Mouse (Mus musculus): ENCODE measurements around the gene Rbms1.

Rbms1 gene

DNA sequence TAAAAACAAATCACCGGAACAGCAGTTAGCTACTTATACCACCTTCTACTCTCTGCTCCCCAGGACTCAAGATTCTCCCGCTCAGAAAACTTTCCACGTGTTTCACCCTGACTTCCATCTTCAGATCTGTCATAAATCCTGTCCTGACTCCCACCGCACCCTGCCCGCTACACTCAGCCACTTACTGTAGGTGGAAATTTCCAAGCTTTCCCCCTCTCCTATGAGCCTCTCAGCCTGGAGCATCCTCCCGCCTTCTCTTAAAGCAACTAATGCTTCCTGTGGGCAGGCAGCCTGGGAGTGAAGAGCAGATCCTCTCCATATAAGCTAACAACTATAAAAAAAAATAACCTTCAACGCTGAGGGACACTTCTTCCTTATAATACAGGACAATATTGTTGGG lies 44.6 kb downstream of the Rbms1 start:
- DNase-seq (ENCODE audit: low spot score): no peak

DNA sequence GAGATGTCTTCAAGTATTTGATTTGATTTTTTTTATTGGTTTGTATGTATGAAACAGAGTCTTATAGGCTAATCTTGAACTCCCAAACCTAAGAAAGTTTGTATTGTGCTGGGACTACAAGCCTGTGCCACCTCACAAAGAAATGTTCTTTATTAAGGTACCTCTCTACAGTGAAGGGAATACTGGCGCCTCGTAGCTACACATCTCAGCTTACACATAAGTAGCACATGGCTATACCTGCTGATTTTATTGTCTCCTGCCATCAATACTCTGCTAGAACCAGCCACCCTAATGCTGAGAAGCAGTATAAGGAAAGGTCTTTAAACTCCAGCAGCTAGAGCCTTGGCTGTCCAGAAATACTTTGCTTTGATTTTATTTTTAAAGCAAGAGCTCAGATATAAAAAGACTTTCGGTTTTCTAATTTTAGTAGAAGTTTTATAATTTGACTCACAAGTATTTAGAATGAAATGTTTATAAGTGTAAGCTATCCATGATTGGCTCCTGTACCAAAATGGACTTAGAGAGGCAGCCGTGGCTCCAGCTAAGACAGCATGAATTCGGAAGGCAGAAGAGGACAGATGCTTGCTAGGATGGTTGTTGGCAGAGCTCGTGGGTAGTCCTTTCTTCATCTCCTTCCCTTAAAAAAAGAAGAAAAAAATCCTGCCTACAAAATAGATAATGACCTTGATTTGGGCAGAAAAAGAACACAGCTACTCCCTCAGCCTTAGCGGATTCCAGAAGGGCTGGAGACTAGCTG lies 48.3 kb downstream of the Rbms1 start:
- no peak for DNase-seq (ENCODE audit: low spot score)

DNA sequence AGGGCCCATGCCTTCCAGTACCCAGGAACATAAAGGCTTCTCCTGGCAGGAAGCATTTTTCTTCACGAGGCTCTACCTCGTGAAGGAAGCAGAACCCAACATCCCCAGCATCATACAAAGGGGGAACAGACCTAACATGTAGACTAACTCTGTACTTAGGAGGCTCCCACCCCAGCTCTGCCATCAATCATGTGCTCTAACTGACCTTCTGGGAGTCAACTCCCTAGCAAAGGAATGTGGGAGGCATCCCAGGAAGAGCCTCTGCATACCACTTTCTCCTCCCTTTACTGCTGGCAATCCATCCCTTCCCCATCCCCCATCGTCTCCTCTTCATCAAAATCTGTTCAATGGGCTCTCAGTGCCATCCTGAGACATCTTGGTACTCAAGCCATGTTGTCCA lies 49.7 kb downstream of the Rbms1 start:
- no peak for DNase-seq (ENCODE audit: low spot score)

DNA sequence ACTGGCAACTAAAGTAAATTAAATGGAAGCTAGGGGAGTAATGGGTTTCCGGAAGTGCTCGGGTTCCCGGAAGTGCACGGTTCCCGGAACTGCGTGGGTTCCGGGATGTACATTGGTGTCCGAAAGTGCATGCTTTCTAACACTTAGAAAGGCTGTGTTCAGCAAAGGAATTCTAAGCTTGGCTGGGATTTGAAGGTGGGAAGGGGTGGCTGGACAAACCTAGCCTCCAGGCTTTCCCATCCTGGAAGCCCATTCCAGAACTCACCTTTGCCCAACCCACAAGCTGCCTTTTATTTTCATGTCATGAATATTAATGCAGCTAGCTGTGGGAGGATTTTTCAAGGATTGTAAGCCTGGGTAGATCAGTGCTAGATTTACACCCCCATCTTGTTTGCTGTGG lies 51.3 kb downstream of the Rbms1 start:
- no peak for DNase-seq (ENCODE audit: low spot score)

DNA sequence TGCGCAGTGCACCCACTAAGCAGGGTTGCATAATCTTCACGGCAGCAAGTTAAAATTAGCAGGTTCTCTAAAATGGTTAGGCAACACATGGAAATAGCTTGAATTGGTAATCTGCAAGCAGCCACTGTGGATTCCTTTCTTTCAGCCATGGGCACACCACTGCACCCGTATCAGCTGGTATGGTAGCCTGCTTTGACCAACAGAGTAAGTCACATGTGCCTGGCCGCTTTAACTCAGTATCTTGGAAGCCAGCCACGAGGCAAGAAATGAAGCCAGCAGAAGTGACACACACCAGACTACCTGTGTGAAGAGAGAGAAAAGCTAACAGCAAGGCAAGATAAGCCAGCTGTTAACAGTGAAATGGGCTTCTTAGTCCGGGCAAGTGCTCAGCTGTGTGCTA lies 52.2 kb downstream of the Rbms1 start:
- DNase-seq (ENCODE audit: low spot score): peak; percentile 36

DNA sequence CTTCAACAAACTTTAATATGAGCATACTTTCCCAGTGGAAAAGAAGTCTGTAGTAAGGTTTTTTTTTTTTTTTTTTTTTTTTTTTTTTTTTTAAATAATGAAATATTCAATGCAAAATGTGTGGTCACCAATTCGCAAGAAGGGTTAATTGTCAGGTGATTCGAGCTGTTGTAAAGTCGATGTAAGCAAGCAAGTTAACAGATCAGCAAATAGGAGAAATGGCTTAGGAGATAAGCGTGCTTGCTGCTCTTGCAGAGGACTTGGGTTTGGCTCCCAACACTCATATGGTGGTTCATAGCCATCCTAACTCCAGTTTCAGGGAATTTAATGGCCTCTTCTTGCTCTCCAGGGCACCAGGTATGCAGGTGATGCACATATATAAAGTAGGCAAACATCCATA lies 54.4 kb downstream of the Rbms1 start:
- no peak for DNase-seq (ENCODE audit: low spot score)

DNA sequence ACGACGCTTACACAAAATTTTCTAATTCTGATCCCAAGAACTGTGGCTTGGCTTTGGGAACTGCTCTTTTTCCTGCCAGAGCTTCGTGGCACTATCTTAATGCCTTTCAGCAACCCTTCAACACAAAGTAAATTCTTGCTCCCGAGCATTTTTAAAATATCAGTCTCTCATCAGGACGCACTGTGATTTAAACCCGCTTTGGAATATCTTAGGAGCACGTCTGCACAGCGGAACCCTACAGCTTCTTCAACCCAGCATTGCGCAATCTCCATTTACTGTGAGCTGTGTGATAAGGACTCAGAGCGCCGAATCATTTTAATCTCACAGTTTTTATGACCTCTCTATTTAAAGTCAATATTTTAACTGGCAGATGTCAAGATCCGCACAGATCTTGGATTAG lies 54.9 kb downstream of the Rbms1 start:
- no peak for DNase-seq (ENCODE audit: low spot score)

DNA sequence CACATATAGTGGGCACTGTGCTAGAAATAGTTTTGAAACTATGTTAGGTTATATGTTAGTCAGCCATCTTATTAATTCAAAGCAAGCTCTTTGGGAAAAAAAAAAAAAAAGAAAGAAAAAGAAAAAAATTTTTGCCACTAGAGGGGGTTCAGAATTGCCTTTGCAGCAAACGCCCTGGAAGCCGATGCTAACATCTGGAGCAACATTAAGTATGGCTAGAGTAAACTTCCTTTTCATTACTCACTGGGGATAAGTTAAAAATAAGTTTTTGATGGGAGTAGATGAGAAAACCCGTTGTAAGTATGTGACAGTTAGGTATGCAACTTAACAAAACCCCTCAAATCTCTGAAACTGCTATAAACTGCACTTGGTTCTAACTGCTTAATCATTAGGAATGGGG lies 57.7 kb downstream of the Rbms1 start:
- no peak for DNase-seq (ENCODE audit: low spot score)

DNA sequence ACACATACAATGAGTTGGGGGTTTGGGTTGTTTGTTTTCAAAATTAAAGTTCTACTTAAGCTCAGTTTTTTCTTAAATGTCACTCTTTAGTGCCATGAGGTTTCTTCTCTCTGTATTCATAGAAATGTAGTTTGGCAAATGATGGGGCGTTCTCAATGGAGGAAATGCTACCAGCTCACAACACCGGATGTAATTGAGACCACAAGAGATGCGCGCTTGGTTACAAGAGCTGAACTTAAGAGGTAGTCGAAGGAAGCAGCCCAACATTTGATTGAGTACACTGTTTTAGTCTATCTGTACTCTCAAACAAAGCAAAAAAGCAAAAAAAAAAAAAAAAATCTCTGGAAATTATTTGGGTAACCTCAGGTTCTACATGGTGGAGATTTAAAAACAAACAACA lies 58.9 kb downstream of the Rbms1 start:
- no peak for DNase-seq (ENCODE audit: low spot score)

DNA sequence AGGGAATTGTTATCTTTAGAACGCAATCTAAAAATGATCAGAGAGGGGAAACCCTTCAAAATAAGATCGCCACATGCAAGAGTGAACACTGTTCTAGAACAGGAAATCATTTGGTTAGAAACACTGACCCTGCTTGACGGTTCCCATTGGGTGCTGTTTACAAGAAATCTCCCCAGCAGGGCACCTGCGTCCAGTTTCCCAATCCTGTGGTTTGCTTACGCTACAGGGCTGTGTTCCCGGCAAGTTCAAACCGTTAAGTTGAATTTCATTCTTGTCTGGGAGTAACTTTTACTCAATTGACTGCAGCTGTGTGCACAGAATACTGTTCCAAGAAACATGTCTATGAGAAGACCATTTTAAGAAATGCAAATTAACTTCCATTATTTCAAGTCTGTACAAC lies 59.5 kb downstream of the Rbms1 start:
- no peak for DNase-seq (ENCODE audit: low spot score)

DNA sequence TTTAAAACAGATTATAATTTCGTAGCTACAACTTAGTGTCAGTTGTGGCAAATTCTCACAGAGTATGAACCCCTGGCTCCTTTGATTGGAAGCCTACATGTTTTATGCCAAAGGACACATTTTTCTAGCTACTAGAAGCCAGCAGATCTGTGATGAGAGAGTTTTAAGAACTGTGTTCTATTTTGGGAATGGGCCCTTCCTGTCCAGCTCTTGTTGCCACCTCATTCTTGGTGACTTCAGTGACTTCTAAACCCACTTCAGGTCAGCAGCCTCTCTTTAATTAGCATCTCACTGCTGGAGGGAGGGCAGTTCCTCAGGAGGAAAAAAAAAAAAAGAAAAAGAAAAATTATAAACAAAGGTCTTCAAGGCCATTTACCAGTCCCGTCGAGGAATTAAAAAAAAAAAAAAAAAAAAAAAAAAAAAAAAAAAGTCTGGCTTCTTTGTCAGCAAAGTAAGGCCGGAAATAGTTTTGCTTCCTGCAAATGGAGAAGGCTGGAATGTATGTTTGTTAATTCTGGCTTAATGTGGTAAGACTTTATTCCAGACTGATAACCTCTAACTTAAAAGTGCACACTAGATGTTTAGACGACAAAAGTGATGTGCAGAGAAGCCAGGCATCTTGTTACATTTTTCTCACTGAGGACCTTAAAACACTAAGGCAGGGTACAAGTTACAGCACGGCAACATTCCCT lies 60.4 kb downstream of the Rbms1 start:
- DNase-seq (ENCODE audit: low spot score): no peak

DNA sequence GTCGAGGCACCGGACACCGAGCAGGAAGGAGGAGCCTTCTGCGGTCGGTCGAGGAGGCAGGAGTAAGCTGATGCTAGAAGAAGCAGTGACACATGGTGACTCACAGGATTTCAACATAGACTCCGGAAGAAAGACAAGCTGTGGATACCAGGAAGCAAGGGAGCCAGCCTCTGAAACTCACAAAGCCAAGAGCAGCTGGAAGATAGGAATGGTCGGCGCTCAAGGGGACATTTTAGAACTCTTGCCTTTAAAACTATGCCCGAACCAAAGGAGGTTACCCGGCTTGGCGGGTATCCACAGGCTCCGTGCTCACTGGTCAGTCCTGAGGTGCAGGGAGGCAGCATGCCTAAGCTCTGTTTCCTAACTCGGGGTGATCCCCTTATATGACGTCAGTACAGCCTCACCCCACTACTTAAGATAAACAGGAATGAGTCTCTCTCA lies 61.5 kb downstream of the Rbms1 start:
- DNase-seq (ENCODE audit: low spot score): peak; percentile 43

DNA sequence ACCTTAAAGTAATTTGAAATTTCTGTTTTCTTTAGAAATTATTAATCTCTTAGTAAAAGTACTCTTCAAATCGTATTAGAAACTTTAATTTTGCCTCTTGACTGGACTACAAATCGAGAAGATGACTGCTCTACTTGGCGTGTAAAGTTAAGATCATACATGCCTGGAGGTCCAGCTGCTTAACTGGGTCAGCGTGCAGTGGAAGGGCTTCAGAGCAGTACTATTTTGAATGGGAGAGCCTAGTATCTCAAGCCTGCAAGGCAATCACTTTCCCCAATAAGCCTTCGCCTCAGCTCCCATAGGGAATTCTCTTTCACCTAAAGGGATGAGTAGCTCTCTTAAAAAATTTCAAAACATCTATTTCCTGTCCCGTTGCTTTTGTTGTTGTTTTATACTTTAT lies 62.0 kb downstream of the Rbms1 start:
- DNase-seq (ENCODE audit: low spot score): no peak

DNA sequence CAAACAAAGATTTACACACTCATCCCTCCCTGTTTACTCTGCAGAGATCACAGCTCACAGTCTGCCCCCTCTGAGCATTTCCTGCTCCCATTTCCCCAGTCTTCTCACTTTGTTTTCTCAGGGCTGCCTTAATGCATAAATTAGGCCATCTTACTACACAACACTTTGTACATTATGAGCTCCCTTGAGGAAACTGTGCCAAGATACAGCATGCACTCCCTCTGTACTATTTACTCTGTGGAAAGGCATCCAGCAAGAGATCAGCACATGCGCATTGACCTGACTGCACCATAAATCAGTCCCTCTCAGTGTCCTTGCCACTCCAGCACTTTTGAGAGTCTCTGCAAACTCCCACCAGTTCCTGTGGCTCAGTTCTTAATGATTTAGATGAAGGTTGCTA lies 70.0 kb downstream of the Rbms1 start:
- DNase-seq (ENCODE audit: low spot score): no peak

DNA sequence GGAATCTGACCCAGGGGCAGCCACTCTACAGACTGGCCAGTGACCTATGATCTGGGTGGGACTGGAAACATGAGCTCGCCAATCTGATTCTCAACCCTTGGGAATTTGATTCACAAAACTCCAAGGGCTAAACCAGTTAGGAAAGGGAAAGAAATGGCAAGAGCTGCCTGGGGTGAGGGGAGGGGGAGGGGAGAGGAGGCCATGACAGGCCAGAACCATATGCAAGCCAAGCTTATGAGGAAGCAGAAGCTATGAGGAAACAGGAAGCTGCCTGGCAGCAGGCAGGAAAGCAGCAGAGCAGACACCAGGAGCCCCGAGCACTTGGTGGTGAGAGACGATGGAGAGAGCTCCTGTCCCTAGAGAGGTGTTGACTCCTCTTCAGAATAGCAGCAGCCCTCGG lies 79.1 kb downstream of the Rbms1 start:
- DNase-seq (ENCODE audit: low spot score): peak; percentile 60

DNA sequence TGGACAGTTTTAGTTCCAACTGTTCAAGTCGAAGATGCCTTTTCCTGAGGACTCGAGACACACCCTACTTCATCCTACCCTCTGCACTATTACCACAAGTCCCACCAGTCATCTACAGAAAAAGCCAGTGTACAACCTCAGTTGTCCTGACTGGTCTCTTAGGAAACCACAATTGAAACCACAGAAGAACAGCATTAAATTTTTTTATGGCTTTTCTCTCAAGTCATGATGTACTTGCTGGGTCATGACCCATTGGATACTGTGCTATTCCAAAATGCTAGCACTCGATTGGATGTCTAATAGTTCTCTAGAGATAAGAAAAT lies 80.0 kb downstream of the Rbms1 start:
- DNase-seq (ENCODE audit: low spot score): no peak

DNA sequence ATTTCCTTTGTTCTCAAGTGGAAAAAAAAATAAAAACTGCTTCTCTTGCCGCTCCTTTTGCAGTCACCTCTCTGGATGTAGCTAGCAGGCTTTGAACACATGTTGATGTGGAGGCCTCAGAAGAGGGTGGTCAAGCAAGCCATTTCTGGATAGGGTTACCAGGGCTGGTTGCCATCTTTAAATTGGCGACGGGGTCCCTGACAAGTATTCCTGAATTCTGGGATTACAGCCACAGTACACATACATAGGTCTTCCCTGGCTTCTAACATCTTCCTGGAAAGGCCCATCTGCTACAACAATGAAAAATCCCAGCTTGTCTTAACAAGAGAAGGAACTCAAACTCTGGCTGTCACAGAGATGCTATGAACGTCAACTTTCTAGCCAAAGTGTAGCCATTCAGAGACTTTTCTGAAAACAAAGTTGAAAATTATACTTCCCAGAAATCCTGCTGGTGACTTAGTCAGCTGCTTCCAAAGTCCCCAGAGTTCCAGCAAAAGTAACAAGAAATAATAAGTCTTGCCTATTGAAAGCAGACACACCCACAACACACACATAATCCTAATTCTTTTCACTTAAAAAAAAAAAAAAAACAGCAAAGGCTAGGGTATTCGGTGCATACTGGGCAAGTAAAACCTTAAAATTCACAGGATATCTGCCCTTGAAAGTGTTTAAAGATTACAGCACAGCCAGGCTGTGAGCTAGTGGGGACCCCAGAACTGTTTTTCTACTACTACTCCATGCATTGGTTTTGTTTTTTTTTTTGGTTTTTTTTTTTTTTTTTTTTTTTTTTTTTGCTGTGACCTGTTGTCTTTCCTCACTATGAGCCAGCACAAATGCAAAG lies 80.6 kb downstream of the Rbms1 start:
- no peak for DNase-seq (ENCODE audit: low spot score)

DNA sequence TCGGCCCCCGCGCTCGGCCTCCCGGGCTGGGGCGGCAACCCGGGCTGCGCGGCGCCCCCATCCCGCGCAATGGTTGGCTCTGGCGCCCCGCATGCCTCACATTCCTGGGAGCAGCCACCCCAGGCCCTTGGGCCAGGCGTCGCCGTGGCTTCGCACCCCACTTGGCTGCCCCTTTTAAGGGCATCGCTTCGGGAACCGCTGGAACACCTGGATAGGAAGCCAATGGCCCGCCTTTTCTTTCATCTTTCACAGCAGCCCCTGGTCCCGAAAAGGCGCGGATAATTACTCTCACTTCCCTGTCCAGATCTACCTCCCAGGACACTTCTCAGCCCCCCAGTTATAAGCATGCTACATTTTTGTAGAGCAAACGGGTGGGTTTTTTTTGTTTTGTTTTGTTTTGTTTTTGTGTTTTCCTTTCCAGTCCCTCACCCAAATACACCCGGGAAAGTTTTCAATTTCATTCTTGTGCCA lies 81.4 kb downstream of the Rbms1 start:
- DNase-seq (ENCODE audit: low spot score): peak; percentile 54

DNA sequence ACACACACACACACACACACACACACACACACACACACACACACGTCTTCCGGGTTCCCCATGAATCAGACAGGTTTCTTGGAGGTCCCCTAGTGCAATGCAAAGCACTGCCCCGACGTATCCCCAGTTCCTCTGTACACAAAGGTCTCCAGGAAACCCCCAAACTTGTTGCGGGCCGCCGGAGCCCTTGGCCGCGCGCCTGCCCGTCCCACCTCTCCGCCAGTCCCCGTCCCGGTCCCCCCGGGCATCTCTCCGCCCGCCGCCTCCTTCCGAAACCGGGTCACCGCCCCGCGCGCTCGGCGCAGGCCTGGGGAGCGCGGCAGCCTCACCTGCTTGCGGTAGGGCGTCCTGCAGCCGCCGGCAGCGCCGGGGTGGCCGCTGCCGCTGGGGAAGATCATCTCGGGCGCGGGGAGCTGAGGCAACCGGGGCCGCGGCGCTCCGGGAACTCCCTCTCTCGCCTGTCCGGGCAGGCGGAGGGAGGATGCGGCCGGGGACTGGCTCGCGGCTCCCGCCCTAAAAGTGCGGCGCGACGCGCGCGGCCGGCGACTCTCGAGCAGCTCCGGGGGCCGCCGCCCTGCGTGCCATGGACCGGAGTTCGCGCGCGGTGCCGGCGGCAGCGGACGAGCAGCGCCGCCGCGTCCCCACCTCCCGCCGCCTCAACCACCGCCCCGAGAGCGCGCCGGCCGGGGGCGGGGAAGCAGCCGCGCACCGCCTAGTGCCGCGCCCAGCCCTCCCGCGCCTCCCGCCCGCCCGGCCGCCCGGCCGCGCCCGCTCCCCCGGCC lies 82.0 kb downstream of the Rbms1 start:
- DNase-seq (ENCODE audit: low spot score): peak; percentile 66

DNA sequence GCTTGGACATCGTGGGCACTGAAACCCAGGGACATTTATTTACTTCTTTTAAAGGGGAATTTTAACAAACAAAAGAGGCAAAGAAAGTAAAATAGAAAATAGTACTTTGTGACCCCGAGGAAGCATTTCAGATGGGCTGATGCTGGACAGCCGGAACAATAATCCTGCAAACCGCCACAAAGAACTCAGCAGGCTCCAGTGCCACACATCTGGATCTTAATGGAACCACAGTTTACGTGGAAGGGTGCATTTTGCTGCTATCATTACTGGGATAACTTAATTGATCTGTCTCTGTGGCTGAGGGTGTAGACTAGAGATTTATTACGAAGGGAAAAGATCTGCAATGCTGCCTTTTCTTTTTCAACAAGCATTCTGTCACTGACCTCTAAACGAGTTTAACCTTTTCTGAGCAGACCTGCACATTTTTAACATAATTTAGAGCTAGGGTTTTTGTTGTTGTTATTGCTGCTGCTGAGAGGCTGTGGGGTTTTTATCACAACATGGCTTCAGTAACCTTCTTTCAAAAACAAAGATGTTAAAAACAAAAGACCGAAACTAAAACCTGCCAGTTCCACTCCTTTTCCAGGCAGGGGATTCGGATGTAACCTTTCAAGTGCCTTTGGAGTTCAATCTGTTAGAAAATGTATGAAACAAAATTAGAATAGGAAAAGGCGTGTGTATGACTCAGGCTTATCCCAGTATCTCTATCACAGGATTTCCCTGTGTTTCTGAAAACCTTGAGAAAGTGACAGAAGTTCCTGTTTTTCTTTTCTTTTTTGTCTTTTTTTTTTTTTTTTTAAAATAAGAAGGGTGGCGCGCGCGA lies 82.8 kb downstream of the Rbms1 start:
- no peak for DNase-seq (ENCODE audit: low spot score)

DNA sequence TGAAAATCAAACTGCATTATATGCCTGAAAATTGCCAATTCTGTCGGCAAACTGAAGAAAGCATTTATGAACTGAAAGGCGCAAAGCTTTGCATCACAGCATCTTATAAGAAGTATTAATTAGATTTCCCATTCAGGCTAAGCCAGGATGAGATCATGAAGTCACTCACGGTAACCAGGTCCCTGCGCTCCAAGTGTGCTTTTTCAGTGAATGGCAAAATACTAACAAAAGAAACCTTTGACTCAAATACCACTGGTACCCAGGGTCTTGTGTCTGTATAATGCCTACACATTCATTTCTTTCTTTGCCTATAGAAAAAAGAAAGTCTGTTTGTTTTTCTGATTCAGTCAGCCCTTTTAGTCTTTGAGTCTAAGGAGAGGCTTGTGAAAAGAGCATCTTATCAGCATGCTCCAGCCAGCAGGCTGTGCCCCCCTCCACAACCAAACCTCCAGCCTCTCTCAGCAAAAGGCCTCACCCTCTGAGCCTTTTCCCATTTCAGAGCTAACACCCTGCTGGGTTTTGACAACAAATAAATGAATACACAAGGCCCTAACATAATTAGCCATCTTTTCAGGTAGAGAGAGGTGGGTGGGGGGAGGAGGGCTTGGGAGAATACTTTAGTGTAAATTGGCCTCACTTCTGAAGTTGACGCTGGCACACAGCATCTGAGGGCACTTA lies 83.7 kb downstream of the Rbms1 start:
- DNase-seq (ENCODE audit: low spot score): no peak

Data from yolk sac, embryonic 10.5 days (tissue).